Mouse (Mus musculus) small intestine, adult 2 months (tissue): ENCODE data around the gene Lrp1. TPM values are rescaled to one million over a fixed set of nuclear protein-coding genes. Genes with fewer than 3 reads are reported as not detected.

Experiments used
- H3K27ac ChIP-seq: fragments of 200-500 bp; 2 replicates; pipeline ENCODE4 v1.5.1; 2012; ENCODE audit warnings: low read depth, low read length, control low read depth, inconsistent platforms; ENCODE audit not compliant: insufficient read depth
- H3K27me3 ChIP-seq: fragments of 200-500 bp; 2 replicates; pipeline ENCODE4 v1.6.1; 2012; ENCODE audit warnings: mild to moderate bottlenecking, moderate library complexity, low read length, inconsistent platforms; ENCODE audit not compliant: control insufficient read depth, insufficient read depth
- H3K36me3 ChIP-seq: fragments of 200-500 bp; 2 replicates; pipeline ENCODE4 v1.6.1; 2012; ENCODE audit warnings: mild to moderate bottlenecking, low read length, control low read depth, inconsistent platforms; ENCODE audit not compliant: control insufficient read depth, insufficient read depth
- H3K4me1 ChIP-seq: fragments of 200-500 bp; 2 replicates; pipeline ENCODE4 v1.6.1; 2012; ENCODE audit warnings: low read length, inconsistent platforms, mixed read lengths; ENCODE audit not compliant: control insufficient read depth, insufficient read depth, insufficient read length
- H3K4me3 ChIP-seq: fragments of 200-500 bp; 2 replicates; pipeline ENCODE4 v1.5.1; 2012; ENCODE audit warnings: low read depth, mild to moderate bottlenecking, control low read depth, inconsistent platforms, low read length, moderate library complexity
- CTCF ChIP-seq: fragments of 200-500 bp; IDR thresholded peaks from 2 replicates; pipeline ENCODE4 v1.5.1; 2012; ENCODE audit warnings: low read depth, mild to moderate bottlenecking, control low read depth, inconsistent platforms, low read length, moderate library complexity, mixed read lengths; ENCODE audit not compliant: insufficient replicate concordance, insufficient read length; ENCODE audit errors: extremely low read depth
- POLR2A ChIP-seq: fragments of 200-500 bp; IDR thresholded peaks from 2 replicates; pipeline ENCODE4 v1.6.1; 2012; ENCODE audit warnings: low read depth, mild to moderate bottlenecking, control low read depth, inconsistent platforms, low read length, moderate library complexity
- WGBS: fragments of 180-500 bp; shearing (Covaris S2); methylation state at CpG from one replicate; pipeline ENCODE4 v1.1.7; 2018; 5-methylcytosine and 5-hydroxymethylcytosine counted together
- polyA plus RNA-seq: library from polyadenylated mRNA; depleted of rRNA; stranded (reverse); fragments of >200 nt; gene quantifications from 2 replicates; pipeline ENCODE4 v1.2.3, GENCODE M21; 2012

The Lrp1 gene
- polyA plus RNA-seq, 1 experiment, result 200 TPM

DNA sequence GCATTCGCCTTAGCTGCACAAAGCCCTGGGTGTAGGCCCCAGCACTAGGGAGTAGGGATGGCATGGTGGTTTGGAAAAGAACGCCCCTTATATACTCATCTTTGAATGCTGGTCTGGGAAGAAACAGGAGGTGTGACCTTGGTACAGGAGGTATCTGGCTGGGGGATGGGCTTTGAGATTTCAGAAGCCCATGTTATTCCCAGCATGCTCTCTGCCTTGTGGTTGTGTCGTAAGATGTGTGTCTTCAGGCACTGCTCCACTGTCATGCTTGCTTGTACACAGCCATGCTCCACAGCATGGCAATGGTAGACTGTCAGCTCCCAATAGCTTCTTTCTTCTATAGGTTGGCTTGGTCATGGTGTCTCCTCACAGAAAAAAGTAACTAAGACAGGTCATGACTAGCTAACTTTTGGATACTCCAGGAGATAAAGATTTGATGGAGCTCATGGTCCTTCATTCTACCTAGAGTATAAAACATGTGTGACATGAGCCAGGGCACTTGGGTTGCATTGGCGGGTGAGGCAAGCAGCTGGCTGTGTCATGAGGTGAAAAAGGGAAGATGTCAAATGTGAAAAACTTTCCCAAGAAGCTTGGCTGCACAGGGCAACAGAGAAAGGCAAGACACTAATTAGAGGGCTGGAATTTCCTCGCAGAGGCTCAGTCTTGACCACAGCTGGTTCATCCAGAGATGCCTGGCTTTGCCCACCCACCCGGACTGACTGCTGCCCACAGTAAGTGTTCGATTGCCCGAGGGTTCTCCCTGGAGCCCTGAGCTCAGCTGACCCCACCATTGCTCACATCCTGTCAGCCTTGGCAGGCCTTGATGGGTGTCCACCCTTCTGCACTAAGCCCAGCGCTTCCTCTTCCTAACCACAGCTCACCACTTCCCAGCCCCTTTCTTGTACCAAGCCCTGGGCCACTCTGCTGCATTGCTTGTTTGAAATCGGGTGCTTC lies 10.6 kb upstream of the Lrp1 start:
- no peak for TF ChIP-seq CTCF
- no peak for TF ChIP-seq POLR2A
- Histone ChIP-seq H3K27ac (no peak overlapping the region), H3K27me3 (no peaks in the 10 kb centered on the region), H3K4me1 (peaks cover 17% of the 10 kb centered on the region), H3K4me3 (no peak overlapping the region), H3K36me3 (no peaks in the 10 kb centered on the region)
- 76% methylated on average over 10 of the region's 10 CpGs for WGBS

DNA sequence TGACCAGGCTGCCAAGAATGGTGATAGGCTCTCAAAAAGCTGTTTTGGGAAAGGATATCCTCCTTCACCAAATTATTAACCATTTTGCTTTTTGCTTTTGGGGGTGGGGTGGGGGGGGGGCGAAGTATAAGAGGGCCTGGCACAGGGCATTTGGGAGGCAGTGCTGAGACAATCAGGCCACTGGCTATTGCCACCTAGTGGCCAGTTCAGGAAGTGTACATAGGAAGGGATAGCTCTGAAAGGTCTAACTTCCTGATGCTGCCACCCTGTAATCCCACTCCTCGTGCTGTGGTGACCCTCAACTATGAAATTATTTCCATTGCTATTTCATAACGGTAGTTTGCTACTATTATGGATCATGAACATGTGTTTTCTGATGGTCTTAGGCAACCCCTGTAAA lies 5.5 kb upstream of the Lrp1 start:
- WGBS, result 87% methylated on average over 3 of the region's 3 CpGs
- TF ChIP-seq POLR2A (no peak), CTCF (peak; percentile 60; the same call in 1 of the 2 replicates)
- no peaks in the 10 kb centered on the region for H3K36me3 ChIP-seq
- no peak overlapping the region for H3K4me3 ChIP-seq
- H3K27ac ChIP-seq, result no peak overlapping the region
- no peaks in the 10 kb centered on the region for H3K27me3 ChIP-seq
- no peaks in the 10 kb centered on the region; the same call in 1 of the 2 replicates for H3K4me1 ChIP-seq

DNA sequence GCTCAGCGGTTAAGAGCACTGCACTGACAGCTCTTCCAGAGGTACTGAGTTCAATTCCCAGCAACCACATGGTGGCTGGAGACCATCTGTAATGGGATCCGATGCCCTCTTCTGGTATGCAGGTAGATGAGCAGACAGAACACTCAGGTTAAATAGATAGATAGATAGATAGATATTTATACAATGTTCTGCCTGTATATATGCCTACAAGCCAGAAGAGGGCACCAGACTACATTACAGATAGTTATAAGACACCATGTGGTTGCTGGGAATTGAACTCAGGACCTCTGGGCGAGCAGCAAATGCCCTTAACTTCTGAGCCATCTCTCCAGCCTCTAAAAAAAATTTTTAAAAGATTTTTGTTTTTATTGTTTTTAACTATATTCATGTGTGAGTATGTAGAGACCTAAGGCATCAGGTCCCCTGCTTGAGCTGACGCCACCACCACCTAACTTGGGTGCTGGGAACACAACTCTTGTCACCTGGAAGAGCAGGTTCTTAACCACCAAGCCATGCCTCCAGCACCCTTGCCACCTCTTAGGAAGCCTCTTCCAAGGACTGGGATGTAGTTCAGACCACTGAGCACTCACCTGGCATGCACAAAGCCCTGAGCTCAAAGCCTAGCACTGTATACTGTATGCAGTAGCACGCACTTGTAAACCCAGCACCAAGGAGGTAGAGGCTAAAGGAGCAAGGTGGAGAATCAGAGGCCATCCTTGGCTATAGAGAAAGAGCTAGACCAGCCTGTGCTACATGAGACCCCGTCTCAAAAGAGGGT lies 2.7 kb upstream of the Lrp1 start:
- TF ChIP-seq POLR2A (no peak), CTCF (no peak)
- Histone ChIP-seq H3K4me1 (peaks cover 5% of the 10 kb centered on the region; the same call in 1 of the 2 replicates), H3K4me3 (no peak overlapping the region), H3K36me3 (no peaks in the 10 kb centered on the region), H3K27me3 (no peaks in the 10 kb centered on the region), H3K27ac (no peak overlapping the region)
- 95% methylated on average over 6 of the region's 6 CpGs for WGBS

DNA sequence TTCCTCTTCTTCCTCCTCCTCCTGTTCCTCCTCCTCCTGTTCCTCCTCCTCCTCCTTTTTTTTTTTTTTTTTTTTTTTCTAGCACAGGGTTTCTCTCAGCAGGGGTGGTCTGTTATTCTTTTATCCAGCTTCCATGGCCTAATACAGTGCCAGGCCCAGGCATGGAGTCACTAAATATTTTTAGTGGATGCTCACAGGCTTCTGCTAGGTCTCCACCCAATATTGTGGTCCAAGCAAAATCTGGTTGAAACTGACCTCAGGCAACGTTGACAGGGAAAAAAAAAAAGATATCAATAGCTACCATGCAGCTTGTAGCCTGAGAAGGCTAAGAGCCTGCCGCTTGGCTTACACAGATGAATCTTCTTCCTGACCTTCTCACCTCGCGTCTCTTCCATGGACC lies 1.7 kb upstream of the Lrp1 start:
- Histone ChIP-seq H3K36me3 (no peaks in the 10 kb centered on the region), H3K4me3 (no peak overlapping the region), H3K27me3 (no peaks in the 10 kb centered on the region), H3K4me1 (peaks cover 9% of the 10 kb centered on the region; the same call in 1 of the 2 replicates), H3K27ac (peak overlapping the region; percentile 96; the same call in 1 of the 2 replicates)
- WGBS, result 75% methylated on average over 4 of the region's 4 CpGs
- TF ChIP-seq CTCF (no peak), POLR2A (no peak)

DNA sequence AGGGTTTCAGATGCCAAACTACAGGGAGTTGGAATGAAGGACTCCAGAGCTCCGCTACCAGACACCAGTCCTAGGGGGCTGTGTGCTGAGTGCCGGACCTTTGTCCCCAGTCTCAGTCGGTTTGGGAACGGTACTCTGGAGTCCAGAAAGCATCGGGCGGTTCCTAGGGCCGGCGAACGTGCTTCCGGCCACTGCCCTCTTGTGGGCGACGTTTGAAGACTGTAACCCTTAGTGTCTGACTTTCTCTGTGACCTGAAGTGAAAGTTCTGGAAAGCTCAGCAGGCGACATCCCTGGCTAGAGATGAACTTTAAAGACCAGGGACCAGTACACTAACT lies 1.1 kb upstream of the Lrp1 start:
- no peak for TF ChIP-seq POLR2A
- TF ChIP-seq CTCF, result peak; percentile 70
- Histone ChIP-seq H3K4me1 (peaks cover 13% of the 10 kb centered on the region; the same call in 1 of the 2 replicates), H3K27ac (peak overlapping the region; percentile 96), H3K27me3 (no peaks in the 10 kb centered on the region), H3K4me3 (peak overlapping the region; percentile 65), H3K36me3 (no peaks in the 10 kb centered on the region)
- under 1% methylated on average over 13 of the region's 13 CpGs for WGBS

DNA sequence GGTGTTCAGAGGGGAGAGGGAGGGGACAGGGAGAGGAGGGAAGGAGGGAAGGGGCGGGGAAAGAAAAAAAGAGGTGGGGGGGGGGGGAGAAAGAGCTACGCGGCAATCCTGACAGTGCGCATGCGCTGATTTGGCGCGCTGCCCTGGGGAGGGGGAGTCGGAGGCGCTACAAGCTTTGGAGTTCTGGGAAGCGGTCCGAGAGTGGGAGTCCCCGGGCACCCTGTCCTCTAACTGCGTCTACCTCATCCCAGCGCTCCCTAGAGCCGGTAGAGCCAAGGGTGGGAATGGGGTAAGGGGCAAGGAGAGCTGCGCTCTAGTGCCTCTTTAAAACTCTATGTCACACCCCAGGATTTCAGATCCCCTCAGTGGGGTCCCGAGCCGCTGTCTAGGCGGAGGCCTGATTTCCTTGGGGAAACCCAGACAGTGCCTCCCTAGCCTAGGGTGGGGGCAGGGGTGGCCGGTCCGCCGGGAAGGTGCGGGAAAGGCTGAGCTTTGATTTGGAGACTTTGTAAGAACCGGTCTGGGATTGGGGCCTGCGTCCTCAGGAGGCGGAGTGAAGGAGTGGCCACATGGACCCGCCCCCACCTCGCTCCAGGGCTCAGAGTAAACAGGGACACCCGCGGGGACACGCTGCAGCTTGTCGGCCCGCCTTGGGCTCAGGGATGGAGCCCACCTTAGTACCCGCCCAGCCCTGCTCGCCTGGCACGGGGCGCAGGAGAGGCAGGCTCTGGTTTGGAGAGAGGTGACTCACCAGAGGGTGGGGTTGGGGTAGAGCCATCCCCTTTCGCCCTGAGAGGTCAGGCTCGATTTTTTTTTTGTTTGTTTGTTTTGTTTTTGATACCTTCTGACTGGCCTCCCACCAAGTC lies 476 bp upstream of the Lrp1 start:
- under 1% methylated on average over 35 of the region's 39 CpGs for WGBS
- Histone ChIP-seq H3K4me3 (peak overlapping the region; percentile 65), H3K27me3 (no peaks in the 10 kb centered on the region), H3K4me1 (peaks cover 16% of the 10 kb centered on the region; the same call in 1 of the 2 replicates), H3K36me3 (no peaks in the 10 kb centered on the region), H3K27ac (peak overlapping the region; percentile 96)
- TF ChIP-seq POLR2A (peak; percentile 70), CTCF (no peak)

DNA sequence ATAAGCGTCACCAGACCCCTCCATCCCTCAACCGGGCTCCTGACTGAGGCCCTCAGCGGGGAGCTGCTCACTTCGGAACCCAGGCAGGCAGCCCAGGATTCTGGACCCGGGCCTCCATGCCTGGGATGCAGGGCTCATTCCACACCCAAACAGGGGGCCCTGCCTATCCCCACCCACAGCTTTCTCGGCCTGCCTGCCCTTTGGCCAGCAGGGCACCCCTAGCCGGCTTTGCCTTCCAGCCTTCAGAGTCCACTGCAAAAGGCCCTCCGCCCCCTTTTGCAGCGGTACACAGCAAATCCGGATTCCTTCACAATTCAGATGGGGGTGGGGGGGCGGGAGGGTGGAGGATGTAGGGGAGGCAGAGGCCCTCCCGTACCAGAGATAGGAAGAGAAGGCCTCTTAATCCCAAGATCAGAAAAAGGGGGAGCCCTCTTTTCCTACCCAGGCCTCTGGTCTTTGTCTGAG lies 975 bp downstream of the Lrp1 start:
- H3K27ac ChIP-seq, result peak overlapping the region; percentile 69
- peak overlapping the region; percentile 75 for H3K4me3 ChIP-seq
- no peaks in the 10 kb centered on the region for H3K36me3 ChIP-seq
- no peaks in the 10 kb centered on the region for H3K27me3 ChIP-seq
- TF ChIP-seq CTCF, result no peak
- no peak; the same call in 1 of the 2 replicates for TF ChIP-seq POLR2A
- H3K4me1 ChIP-seq, result peaks cover 23% of the 10 kb centered on the region
- WGBS, result 15% methylated on average over 12 of the region's 12 CpGs
